Mouse (Mus musculus) urinary bladder, postnatal 25 days (tissue): Measurements from ENCODE around the gene Zcwpw1.

Experiments used
- DNase-seq: peaks from one replicate; pipeline ENCODE4 v3.0.0; 2022; ENCODE audit warnings: low spot score

Zcwpw1 gene

DNA sequence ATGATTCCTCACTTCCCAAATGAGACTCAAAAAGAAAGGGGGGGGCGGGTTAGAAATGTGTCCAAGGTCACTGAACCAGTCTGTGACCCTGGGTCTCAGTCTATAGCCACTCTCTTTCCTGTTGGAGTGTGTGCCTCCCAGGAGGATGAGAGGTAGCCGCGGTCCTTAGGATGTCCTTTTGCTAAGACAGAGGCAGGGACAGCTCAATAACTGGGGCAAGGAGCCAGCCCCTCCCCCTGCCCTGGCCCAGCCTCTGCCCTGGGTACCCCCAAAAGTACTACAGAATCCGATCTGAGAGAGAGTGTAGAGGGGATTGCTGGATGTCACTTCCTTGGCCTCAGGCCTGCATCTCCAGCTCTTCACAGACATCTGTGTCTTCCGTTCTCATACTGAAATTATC is 32.2 kb upstream of the Zcwpw1 start:
- DNase-seq: no peak

DNA sequence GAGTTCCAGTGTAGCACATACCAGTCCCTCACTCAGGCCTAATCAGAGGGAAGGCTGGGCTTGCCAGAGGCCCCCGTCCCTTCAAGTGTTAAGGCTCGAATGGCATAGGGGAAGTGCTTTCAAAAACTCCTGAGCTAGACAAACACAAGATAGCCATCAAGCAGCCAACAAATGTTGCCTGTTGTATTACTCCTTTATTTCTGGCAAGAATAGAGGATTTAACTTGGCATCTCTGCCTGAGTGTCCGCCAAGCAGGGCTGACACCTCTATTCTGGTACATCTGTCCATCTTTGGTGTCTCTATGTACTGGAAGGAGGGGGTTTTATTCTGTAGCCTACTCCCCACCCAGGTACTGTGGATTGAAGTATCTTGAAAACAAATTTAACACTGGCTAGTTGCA is 31.5 kb upstream of the Zcwpw1 start:
- DNase-seq: no peak

DNA sequence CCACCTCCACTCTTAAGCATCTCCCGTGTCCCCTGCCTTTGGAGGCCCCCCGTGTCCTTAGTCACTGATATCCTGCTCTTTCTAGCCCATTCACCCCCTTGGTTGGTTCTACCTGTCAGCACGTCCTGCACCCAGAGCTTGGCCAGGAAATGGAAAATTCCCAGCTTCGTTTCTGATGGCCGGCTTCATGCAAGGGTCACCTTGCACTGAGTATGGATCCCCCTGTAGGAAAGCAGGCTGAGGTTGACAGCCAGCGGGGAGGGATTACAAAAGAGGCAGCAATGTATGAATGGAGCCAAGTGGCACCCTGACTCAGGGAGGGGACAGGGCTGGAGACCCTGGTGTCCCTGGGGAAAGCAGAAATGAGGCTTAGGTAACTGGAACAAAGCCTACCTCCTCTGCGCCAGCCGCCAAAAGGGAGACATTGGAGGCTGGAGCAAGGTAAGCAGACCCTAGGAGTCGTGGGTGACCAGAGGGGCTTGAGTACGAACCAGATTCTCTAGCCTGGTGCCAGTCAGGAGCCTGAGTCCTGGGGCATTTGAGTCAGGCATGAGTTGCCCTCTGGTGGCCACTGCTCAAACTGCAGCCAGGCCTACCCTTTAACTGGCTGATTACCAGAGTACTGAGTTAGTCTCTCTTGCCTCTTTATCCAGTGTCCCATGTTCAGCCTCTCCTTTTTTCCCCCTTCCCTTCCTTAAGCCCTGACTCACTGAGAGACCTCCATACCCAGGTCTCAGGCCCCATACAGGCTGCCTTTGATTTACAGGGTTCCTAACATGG is 30.5 kb upstream of the Zcwpw1 start:
- DNase-seq: peak; percentile 81

GRCm38 (mm10) chr5:137757887-137758286 is 29.7 kb upstream of the Zcwpw1 start:
- DNase-seq: no peak

DNA sequence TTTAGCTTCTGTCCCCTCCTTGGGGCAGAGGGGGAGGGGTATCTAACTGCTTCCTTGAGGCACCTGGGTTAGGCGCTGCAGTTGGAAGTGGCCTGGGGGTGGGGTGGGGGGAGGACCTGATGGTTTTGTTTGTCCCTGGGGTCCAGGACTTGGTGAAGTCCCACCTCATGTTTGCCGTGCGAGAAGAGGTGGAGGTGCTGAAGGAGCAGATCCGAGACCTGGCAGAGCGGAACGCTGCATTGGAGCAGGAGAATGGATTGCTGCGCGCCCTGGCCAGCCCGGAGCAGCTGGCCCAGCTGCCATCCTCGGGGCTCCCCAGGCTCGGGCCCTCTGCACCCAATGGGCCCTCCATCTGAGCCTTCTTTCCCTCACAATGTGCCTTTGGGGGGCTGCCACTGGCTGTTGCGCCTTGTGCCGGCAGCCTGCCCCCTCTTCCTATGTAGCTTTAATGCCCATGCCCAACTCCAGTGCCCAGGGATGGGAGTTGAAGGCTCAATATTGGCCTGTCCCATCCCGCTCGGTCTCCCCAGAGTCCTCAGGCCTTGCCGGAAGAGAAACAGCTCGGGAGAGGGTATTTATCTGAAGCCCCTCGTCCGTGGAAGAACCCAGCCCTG is 28.6 kb upstream of the Zcwpw1 start:
- no peak for DNase-seq

DNA sequence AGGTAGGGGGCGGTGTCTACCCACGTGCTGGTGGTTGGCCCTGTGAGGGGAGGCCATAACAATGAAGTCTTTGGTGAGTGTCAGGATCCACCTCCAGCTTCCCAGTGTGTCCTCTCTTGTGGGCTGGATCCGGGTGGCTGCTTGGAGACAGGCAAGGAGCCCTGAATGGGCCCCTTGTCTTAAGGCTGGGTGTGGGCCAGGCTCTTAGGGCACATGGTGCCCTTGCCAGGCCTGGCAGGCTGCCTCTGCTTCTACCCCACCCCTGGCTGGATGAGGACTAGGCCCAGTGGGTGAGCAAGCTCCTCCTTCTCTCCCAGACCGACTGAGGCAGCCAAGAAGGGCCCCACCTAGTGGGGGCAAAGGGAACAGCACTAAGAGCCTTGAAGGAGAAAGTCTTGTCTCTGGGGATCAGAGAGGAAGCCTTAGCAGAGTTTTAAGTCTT is 27.6 kb upstream of the Zcwpw1 start:
- DNase-seq: peak; percentile 76

GRCm38 (mm10) chr5:137764609-137765340 is 22.8 kb upstream of the Zcwpw1 start:
- no peak for DNase-seq

- no peak for DNase-seq
Measured at GRCm38 (mm10) chr5:137766270-137766669, 21.3 kb upstream of the Zcwpw1 start.

GRCm38 (mm10) chr5:137768475-137768874 is 19.1 kb upstream of the Zcwpw1 start:
- DNase-seq: no peak

DNA sequence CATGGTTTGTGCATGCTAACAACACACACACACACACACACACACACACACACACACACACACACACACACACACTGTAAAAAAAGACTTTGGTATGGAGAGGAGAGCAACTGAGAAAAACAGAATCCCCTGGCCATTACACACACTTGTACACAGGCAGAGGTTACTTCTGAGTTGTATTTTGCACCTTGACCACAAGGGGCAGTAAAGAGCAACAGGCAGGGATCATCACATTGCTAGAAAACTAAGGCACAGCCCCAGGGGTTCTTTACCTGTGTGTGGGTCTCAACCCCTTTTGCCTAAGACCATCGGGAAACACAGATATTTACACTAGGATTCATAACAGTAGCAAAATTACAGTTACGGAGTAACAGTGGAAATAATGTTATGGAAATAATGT is 16.9 kb upstream of the Zcwpw1 start:
- DNase-seq: peak; percentile 49

DNA sequence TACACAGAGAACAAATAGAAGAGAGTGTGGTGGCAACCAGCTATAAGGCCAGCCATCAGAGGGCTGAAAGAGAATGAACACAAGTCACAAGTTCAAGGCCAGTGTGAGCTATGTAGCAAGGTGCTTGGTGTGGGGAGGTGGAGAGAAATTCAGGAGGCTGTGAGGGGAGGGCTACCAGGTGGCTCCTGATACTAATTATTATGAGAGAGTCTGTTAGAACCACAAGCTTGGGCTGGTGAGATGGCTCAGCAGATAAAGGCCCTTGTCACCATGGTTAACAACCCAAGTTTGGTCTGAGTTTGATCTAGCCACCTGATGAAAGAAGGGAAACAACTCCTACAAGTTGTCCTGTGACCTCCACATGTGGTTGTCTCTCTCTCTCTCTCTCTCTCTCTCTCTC is 14.8 kb upstream of the Zcwpw1 start:
- no peak for DNase-seq

GRCm38 (mm10) chr5:137775587-137776290 is 11.9 kb upstream of the Zcwpw1 start:
- no peak for DNase-seq

- no peak for DNase-seq
Measured at GRCm38 (mm10) chr5:137776408-137776918, 11.1 kb upstream of the Zcwpw1 start.

- no peak for DNase-seq
Measured at GRCm38 (mm10) chr5:137777267-137777845, 10.2 kb upstream of the Zcwpw1 start.

- peak; percentile 94 for DNase-seq
Measured at GRCm38 (mm10) chr5:137778635-137779034, 9.0 kb upstream of the Zcwpw1 start, which contains the start of gene Ppp1r35. Gene Ppp1r35 (plus strand): TSS chr5:137778849.

DNA sequence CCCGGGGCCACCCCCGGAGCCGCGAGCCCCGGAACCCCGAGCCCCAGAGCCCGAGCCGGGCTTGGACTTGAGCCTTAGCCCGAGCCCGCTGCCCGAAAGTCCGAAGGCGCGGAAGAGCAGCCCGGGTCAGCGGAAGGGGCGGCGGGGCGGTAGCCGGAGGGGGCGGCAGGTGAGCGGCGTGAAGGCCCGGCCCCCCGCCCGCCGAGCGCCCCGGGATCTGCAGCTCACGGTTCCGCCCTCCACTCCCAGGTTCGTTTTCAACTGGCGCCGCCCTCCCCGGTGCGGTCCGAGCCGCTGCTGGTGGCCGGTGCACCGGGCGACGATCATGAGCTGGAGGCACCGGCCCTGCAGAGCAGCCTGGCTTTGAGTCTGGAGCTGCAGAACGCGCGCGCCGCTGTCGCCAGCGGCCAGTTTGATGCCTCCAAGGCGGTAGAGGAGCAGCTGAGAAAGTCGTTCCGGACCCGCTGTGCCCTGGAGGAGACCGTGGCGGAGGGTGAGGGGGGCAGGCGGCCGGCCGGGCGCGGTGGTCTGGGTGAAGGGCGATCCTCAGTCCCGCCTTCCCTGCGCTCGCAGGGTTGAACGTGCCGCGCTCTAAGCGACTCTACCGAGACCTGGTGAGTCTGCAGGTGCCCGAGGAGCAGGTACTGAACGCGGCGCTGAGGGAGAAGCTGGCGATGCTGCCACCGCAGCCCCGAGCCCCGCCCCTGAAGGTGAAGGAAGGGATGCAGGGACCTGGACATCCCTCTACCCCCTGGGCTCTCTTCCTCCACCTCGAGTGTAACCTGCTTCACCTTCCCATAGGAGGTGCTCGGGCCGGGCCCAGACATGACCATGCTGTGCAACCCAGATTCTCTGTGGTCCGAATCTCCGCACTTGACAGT is 8.3 kb upstream of the Zcwpw1 start:
- peak; percentile 46 for DNase-seq

- DNase-seq: no peak
Measured at GRCm38 (mm10) chr5:137781661-137782060, 5.9 kb upstream of the Zcwpw1 start.

GRCm38 (mm10) chr5:137782776-137783522 is 4.6 kb upstream of the Zcwpw1 start:
- DNase-seq: no peak

GRCm38 (mm10) chr5:137783901-137784540 is 3.6 kb upstream of the Zcwpw1 start:
- DNase-seq: no peak
